17 mouse cellular contexts compared by ENCODE assay signal in genomic region chr1:190161288-190161687, GRCm38 (mm10). TPM values are rescaled to one million over a fixed set of nuclear protein-coding genes. Genes with fewer than 3 reads are reported as not detected.
DNase-seq lines count a peak whose midpoint lies in the region; ATAC-seq and TF ChIP-seq lines count a peak whose summit lies in the region.
"Had no signal": no experiment of that assay in that cellular context is flagged by ENCODE, and none has a peak within 500 bp of the region (broad histone marks: within the 10 kb centered on the region; RNA-seq: fewer than 3 reads in every experiment).

No protein-coding gene starts in this region.

- no peaks in the 10 kb centered on the region for H3K27me3 ChIP-seq in heart, embryonic 13.5 days (replicated peaks)
- peaks cover 68% of the 10 kb centered on the region for H3K27me3 ChIP-seq in limb, embryonic 13.5 days
- H3K27me3 ChIP-seq in limb, embryonic 10.5 days (ENCODE audit: low read depth, poor library complexity, severe bottlenecking): peaks cover 62% of the 10 kb centered on the region
- H3K27me3 ChIP-seq in C2C12 (ENCODE audit: control insufficient read depth, insufficient read depth, insufficient read length): peaks cover 3% of the 10 kb centered on the region
- H3K27me3 ChIP-seq in intestine, postnatal 0 days (replicated peaks; ENCODE audit: control insufficient read depth, insufficient read depth, low read length): peaks cover 4% of the 10 kb centered on the region; the same call in 1 of the 2 replicates

- H3K79me3 ChIP-seq in C2C12 (ENCODE audit: low read depth): no peaks in the 10 kb centered on the region

- peaks cover 53% of the 10 kb centered on the region for H3K36me3 ChIP-seq in heart, embryonic 13.5 days
- H3K36me3 ChIP-seq in limb, embryonic 13.5 days: no peaks in the 10 kb centered on the region
- no peaks in the 10 kb centered on the region for H3K36me3 ChIP-seq in limb, embryonic 10.5 days
- no peaks in the 10 kb centered on the region for H3K36me3 ChIP-seq in C2C12 (ENCODE audit: control insufficient read depth, insufficient read depth)
- no peaks in the 10 kb centered on the region for H3K36me3 ChIP-seq in intestine, postnatal 0 days (ENCODE audit: control insufficient read depth, insufficient read depth)
- H3K36me3 ChIP-seq: G1E; limb, embryonic 12.5 days had no signal

- DNase-seq in heart, adult 18-20 months: no peak
- DNase-seq in limb, embryonic 10.5 days (ENCODE audit: low spot score): no peak
- DNase-seq in cerebellum, postnatal 36 days: no peak
- DNase-seq: adrenal gland, postnatal 36 days; forebrain, postnatal 0 days; gastrocnemius, postnatal 36 days; kidney, adult 9 months; right cerebral cortex, postnatal 25 days had no signal

- H3K4me3 ChIP-seq in heart, embryonic 13.5 days: no peak overlapping the region
- H3K4me3 ChIP-seq in limb, embryonic 13.5 days: no peak overlapping the region
- no peak overlapping the region for H3K4me3 ChIP-seq in limb, embryonic 10.5 days
- no peak overlapping the region for H3K4me3 ChIP-seq in C2C12 (ENCODE audit: insufficient read depth, poor library complexity, severe bottlenecking)
- no peak overlapping the region for H3K4me3 ChIP-seq in intestine, postnatal 0 days (ENCODE audit: low read depth, low read length)
- H3K4me3 ChIP-seq: limb, embryonic 12.5 days had no signal

- ATAC-seq in heart, embryonic 13.5 days (ENCODE audit: extremely low read depth, insufficient number of reproducible peaks, low FRiP score, low TSS enrichment): no peak
- ATAC-seq in limb, embryonic 13.5 days (ENCODE audit: low FRiP score, low read depth): peak; percentile 51; the same call in 1 of the 2 replicates
- no peak for ATAC-seq in intestine, postnatal 0 days
- no peak for ATAC-seq in monocyte, adult 5-6 weeks (replicated peaks; ENCODE audit: insufficient number of reproducible peaks, low FRiP score, low TSS enrichment, poor library complexity, severe bottlenecking)
- ATAC-seq: forebrain, postnatal 0 days had no signal

- WGBS in heart, embryonic 13.5 days: 73% methylated on average over 18 of the region's 18 CpGs
- WGBS in limb, embryonic 13.5 days: 78% methylated on average over 18 of the region's 18 CpGs
- 88% methylated on average over 18 of the region's 18 CpGs for WGBS in limb, embryonic 10.5 days
- WGBS in intestine, postnatal 0 days: 78% methylated on average over 18 of the region's 18 CpGs

- no peak overlapping the region for H3K4me2 ChIP-seq in heart, embryonic 13.5 days
- H3K4me2 ChIP-seq in limb, embryonic 13.5 days (replicated peaks): no peak overlapping the region
- H3K4me2 ChIP-seq in intestine, postnatal 0 days (replicated peaks; ENCODE audit: low read depth): 0 out of 2 replicates have a peak overlapping the region, but pooled peaks have one; percentile 35
- H3K4me2 ChIP-seq: limb, embryonic 12.5 days had no signal

- H3K79me2 ChIP-seq in C2C12 (ENCODE audit: control insufficient read depth, insufficient read depth): no peaks in the 10 kb centered on the region

- H3K27ac ChIP-seq in heart, embryonic 13.5 days (replicated peaks): no peak overlapping the region
- H3K27ac ChIP-seq in limb, embryonic 13.5 days: no peak overlapping the region
- no peak overlapping the region for H3K27ac ChIP-seq in limb, embryonic 10.5 days
- H3K27ac ChIP-seq in intestine, postnatal 0 days (ENCODE audit: low read depth, low read length): no peak overlapping the region
- H3K27ac ChIP-seq: macrophage had no signal

- H3K9ac ChIP-seq in heart, embryonic 13.5 days: 0 out of 2 replicates have a peak overlapping the region, but pooled peaks have one; percentile 7
- H3K9ac ChIP-seq in limb, embryonic 13.5 days: no peak overlapping the region
- H3K9ac ChIP-seq in intestine, postnatal 0 days (ENCODE audit: low read depth, low read length): no peak overlapping the region
- H3K9ac ChIP-seq: forebrain, postnatal 0 days; limb, embryonic 12.5 days had no signal

- no peak for TF ChIP-seq CTCF in C2C12 (IDR thresholded peaks at IDR 0.05; ENCODE audit: control insufficient read depth, insufficient read depth, insufficient read length)
- no peak for TF ChIP-seq CTCF in intestine, postnatal 0 days (IDR thresholded peaks at IDR 0.05; ENCODE audit: low read depth)

- no peak overlapping the region for H3ac ChIP-seq in C2C12 (ENCODE audit: control insufficient read depth, insufficient read length, low read depth)

- H3K9me3 ChIP-seq in heart, embryonic 13.5 days: no peaks in the 10 kb centered on the region
- no peaks in the 10 kb centered on the region for H3K9me3 ChIP-seq in limb, embryonic 13.5 days
- H3K9me3 ChIP-seq in limb, embryonic 10.5 days (replicated peaks): no peaks in the 10 kb centered on the region
- H3K9me3 ChIP-seq in intestine, postnatal 0 days (ENCODE audit: control insufficient read depth): no peaks in the 10 kb centered on the region
- H3K9me3 ChIP-seq: limb, embryonic 12.5 days had no signal

- peaks cover 40% of the 10 kb centered on the region for H3K4me1 ChIP-seq in heart, embryonic 13.5 days
- H3K4me1 ChIP-seq in limb, embryonic 13.5 days: no peaks in the 10 kb centered on the region
- peaks cover under 1% of the 10 kb centered on the region; the same call in 1 of the 2 replicates for H3K4me1 ChIP-seq in limb, embryonic 10.5 days
- no peaks in the 10 kb centered on the region for H3K4me1 ChIP-seq in intestine, postnatal 0 days (replicated peaks; ENCODE audit: control insufficient read depth, insufficient read depth, low read length)
- H3K4me1 ChIP-seq: limb, embryonic 12.5 days had no signal

TF ChIP-seq in C2C12, 6 proteins besides CTCF, POLR2A, EP300 and RAD21:
- TF ChIP-seq MAX (IDR thresholded peaks at IDR 0.05): no peak
- TF ChIP-seq MYOD1 (IDR thresholded peaks at IDR 0.05; ENCODE audit: control insufficient read depth, insufficient read length, low read depth): peak; percentile 66

RNA-seq across cellular contexts. Expression of gene Prox1, which starts 9.2 kb away (rescaled TPM):
- polyA plus RNA-seq in heart, embryonic 13.5 days (2015; fragmentation: Nextera tagmentation; extraction: Ambion mirVana): 16.0 and 17.5 TPM in 2 replicates
- 10 to 100 TPM; 36.6 to 44.4 TPM for total RNA-seq in heart, adult 18-20 months (2021)
- 3.2 and 3.7 TPM in 2 replicates for polyA plus RNA-seq in limb, embryonic 13.5 days (2015; fragmentation: Nextera tagmentation; extraction: Ambion mirVana)
- polyA plus RNA-seq in limb, embryonic 10.5 days (2016; fragmentation: Nextera tagmentation; extraction: Ambion mirVana): 0.28 and 0.46 TPM in 2 replicates
- 0.01 TPM for polyA plus RNA-seq in C2C12 (2012; fragmentation: generic; extraction: Trizol)
- 1.4 and 1.5 TPM in 2 replicates for polyA plus RNA-seq in intestine, postnatal 0 days (2015; fragmentation: Nextera tagmentation; extraction: Ambion mirVana)
- not detected in 3 replicates for total RNA-seq in monocyte, adult 5-6 weeks (2017)
- total RNA-seq: hematopoietic stem cell, adult 5-6 weeks had no signal
- polyA plus RNA-seq: G1E had no signal
